Mouse (Mus musculus) kidney, adult 2 months (tissue): ENCODE measurements around the gene Kdelr1.

Source experiments
- CTCF ChIP-seq: fragments of 200-500 bp; conservative IDR thresholded peaks from 2 replicates; pipeline ENCODE4 v1.5.1; 2011; ENCODE audit warnings: low read depth, mild to moderate bottlenecking, control low read depth, low read length, moderate library complexity, mixed read lengths; ENCODE audit not compliant: insufficient read depth, insufficient read length
- POLR2A ChIP-seq: fragments of 200-500 bp; IDR thresholded peaks from one replicate; pipeline ENCODE4 v1.6.1; 2011; ENCODE audit warnings: low read depth, low read length, control low read depth

- TF ChIP-seq CTCF, result no peak
- TF ChIP-seq POLR2A, result no peak
These were observed 44.6 kb downstream of the Kdelr1 start for GRCm38 (mm10) chr7:45917004-45917704.
